Mouse (Mus musculus) hindbrain, embryonic 15.5 days (tissue): ENCODE measurements at regions not wholly inside any gene's neighbourhood (a gene's known extent, or its start where the extent isn't known, plus 50 kb on each side); places are given as distances from the start of the nearest gene placed in this dataset.
"Not testable (repeated sequence)": the region's sequence is repeated elsewhere in the genome, so short reads cannot be mapped to it uniquely, and the experiment has no call there.

Source experiments
- ATAC-seq: fragments of 200-750 bp; cut with Nextera tagmentation; 2 replicates; pipeline ENCODE4 v1.8.0; 2017; ENCODE audit warnings: low read depth, moderate number of reproducible peaks, moderate TSS enrichment; ENCODE audit not compliant: low FRiP score
- H3K27ac ChIP-seq: fragments of 300-500 bp; sonication (generic); replicated peaks from 2 replicates; pipeline ENCODE4 v1.5.1; 2015; ENCODE audit warnings: mild to moderate bottlenecking, inconsistent platforms
- H3K27me3 ChIP-seq: fragments of 300-500 bp; sonication (generic); 2 replicates; pipeline ENCODE4 v1.6.1; 2015; ENCODE audit warnings: control low read depth, inconsistent platforms
- H3K36me3 ChIP-seq: fragments of 300-500 bp; sonication (generic); 2 replicates; pipeline ENCODE4 v1.6.1; 2015; ENCODE audit warnings: control low read depth, inconsistent platforms
- H3K4me1 ChIP-seq: fragments of 300-500 bp; sonication (generic); replicated peaks from 2 replicates; pipeline ENCODE4 v1.6.1; 2015; ENCODE audit warnings: control low read depth, inconsistent platforms
- H3K4me2 ChIP-seq: fragments of 300-500 bp; sonication (generic); 2 replicates; pipeline ENCODE4 v1.6.1; 2015; ENCODE audit warnings: moderate library complexity, mild to moderate bottlenecking, inconsistent platforms
- H3K4me3 ChIP-seq: fragments of 300-500 bp; sonication (generic); 2 replicates; pipeline ENCODE4 v1.5.1; 2015; ENCODE audit warnings: mild to moderate bottlenecking, inconsistent platforms
- H3K9ac ChIP-seq: fragments of 300-500 bp; sonication (generic); 2 replicates; pipeline ENCODE4 v1.6.1; 2015; ENCODE audit warnings: inconsistent platforms
- H3K9me3 ChIP-seq: fragments of 300-500 bp; sonication (generic); 2 replicates; pipeline ENCODE4 v1.6.1; 2016; ENCODE audit warnings: control low read depth, inconsistent platforms
- WGBS: fragments of 180-500 bp; shearing (Covaris S2); methylation state at CpG from one replicate; pipeline ENCODE4 v1.1.7; 2015; 5-methylcytosine and 5-hydroxymethylcytosine counted together

- no peak for ATAC-seq
Measured at GRCm38 (mm10) chr13:97396899-97397640, 156.2 kb downstream of the Enc1 start.

GRCm38 (mm10) chr13:97396286-97396685, 155.4 kb downstream of the Enc1 start:
- H3K9ac ChIP-seq, H3K4me1 ChIP-seq, H3K27ac ChIP-seq, H3K9me3 ChIP-seq, H3K4me3 ChIP-seq, ATAC-seq, H3K27me3 ChIP-seq, H3K36me3 ChIP-seq, H3K4me2 ChIP-seq: not testable (repeated sequence)
- 79% methylated on average over 2 of the region's 2 CpGs for WGBS

More at GRCm38 (mm10) chr13:97396899-97397640, 156.2 kb downstream of the Enc1 start:
- Histone ChIP-seq H3K4me2 (no peak overlapping the region), H3K4me3 (no peak overlapping the region), H3K9me3 (no peaks in the 10 kb centered on the region), H3K4me1 (no peaks in the 10 kb centered on the region), H3K9ac (no peak overlapping the region), H3K27ac (no peak overlapping the region), H3K36me3 (no peaks in the 10 kb centered on the region), H3K27me3 (no peaks in the 10 kb centered on the region)
- WGBS = 83% methylated on average over 3 of the region's 3 CpGs

GRCm38 (mm10) chr13:97394756-97395454, 154.0 kb downstream of the Enc1 start:
- H3K36me3 ChIP-seq = no peaks in the 10 kb centered on the region
- H3K27ac ChIP-seq = no peak overlapping the region
- ATAC-seq = no peak

GRCm38 (mm10) chr13:97394071-97394470, 153.2 kb downstream of the Enc1 start:
- Histone ChIP-seq H3K36me3 (no peaks in the 10 kb centered on the region), H3K27me3 (no peaks in the 10 kb centered on the region), H3K9ac (no peak overlapping the region), H3K9me3 (no peaks in the 10 kb centered on the region), H3K4me2 (no peak overlapping the region), H3K4me1 (peaks cover 9% of the 10 kb centered on the region), H3K4me3 (no peak overlapping the region), H3K27ac (no peak overlapping the region)
- no peak for ATAC-seq
- 46% methylated on average over 4 of the region's 4 CpGs for WGBS

More at GRCm38 (mm10) chr13:97394756-97395454, 154.0 kb downstream of the Enc1 start:
- 85% methylated on average over 7 of the region's 7 CpGs for WGBS
- H3K4me2 ChIP-seq = no peak overlapping the region
- H3K9ac ChIP-seq = no peak overlapping the region
- peaks cover 9% of the 10 kb centered on the region for H3K4me1 ChIP-seq
- H3K27me3 ChIP-seq = no peaks in the 10 kb centered on the region
- H3K9me3 ChIP-seq = no peaks in the 10 kb centered on the region
- H3K4me3 ChIP-seq = no peak overlapping the region

GRCm38 (mm10) chr13:97393456-97393855, 152.6 kb downstream of the Enc1 start:
- Histone ChIP-seq H3K4me2 (no peak overlapping the region), H3K36me3 (no peaks in the 10 kb centered on the region), H3K4me3 (no peak overlapping the region), H3K9me3 (no peaks in the 10 kb centered on the region), H3K4me1 (peaks cover 9% of the 10 kb centered on the region), H3K9ac (no peak overlapping the region), H3K27me3 (no peaks in the 10 kb centered on the region), H3K27ac (no peak overlapping the region)
- WGBS = 96% methylated on average over 7 of the region's 7 CpGs
- no peak for ATAC-seq

- H3K9ac ChIP-seq = no peak overlapping the region
- H3K9me3 ChIP-seq = no peaks in the 10 kb centered on the region
- H3K4me1 ChIP-seq = peaks cover 9% of the 10 kb centered on the region
- WGBS = 10% methylated on average over 11 of the region's 11 CpGs
- peak overlapping the region; percentile 36 for H3K4me2 ChIP-seq
- no peak overlapping the region for H3K4me3 ChIP-seq
- H3K27ac ChIP-seq = 0 out of 2 replicates have a peak overlapping the region, but pooled peaks have one; percentile 42
- H3K27me3 ChIP-seq = no peaks in the 10 kb centered on the region
- peak; percentile 75; the same call in 1 of the 2 replicates for ATAC-seq
- no peaks in the 10 kb centered on the region for H3K36me3 ChIP-seq
Measured at GRCm38 (mm10) chr13:97390449-97390930, 149.6 kb downstream of the Enc1 start.

GRCm38 (mm10) chr13:97388851-97389479, 148.1 kb downstream of the Enc1 start:
- H3K4me3 ChIP-seq = no peak overlapping the region
- no peak overlapping the region for H3K27ac ChIP-seq
- H3K9ac ChIP-seq = no peak overlapping the region
- no peaks in the 10 kb centered on the region for H3K9me3 ChIP-seq
- no peak for ATAC-seq
- H3K4me1 ChIP-seq = peaks cover 13% of the 10 kb centered on the region
- 74% methylated on average over 11 of the region's 11 CpGs for whole genome bisulfite sequencing
- H3K4me2 ChIP-seq = no peak overlapping the region
- no peaks in the 10 kb centered on the region for H3K36me3 ChIP-seq
- H3K27me3 ChIP-seq = no peaks in the 10 kb centered on the region

GRCm38 (mm10) chr13:97386511-97386910, 145.6 kb downstream of the Enc1 start:
- 80% methylated on average over 3 of the region's 3 CpGs for WGBS
- no peaks in the 10 kb centered on the region for H3K36me3 ChIP-seq
- H3K9ac ChIP-seq = no peak overlapping the region
- no peak for ATAC-seq
- H3K9me3 ChIP-seq = no peaks in the 10 kb centered on the region
- no peak overlapping the region for H3K27ac ChIP-seq
- H3K27me3 ChIP-seq = no peaks in the 10 kb centered on the region
- H3K4me3 ChIP-seq = no peak overlapping the region
- no peak overlapping the region for H3K4me2 ChIP-seq
- peaks cover 13% of the 10 kb centered on the region for H3K4me1 ChIP-seq

- no peak overlapping the region for H3K27ac ChIP-seq
- H3K9me3 ChIP-seq = no peaks in the 10 kb centered on the region
- WGBS = 97% methylated on average over 8 of the region's 8 CpGs
- no peaks in the 10 kb centered on the region for H3K27me3 ChIP-seq
- H3K36me3 ChIP-seq = no peaks in the 10 kb centered on the region
- ATAC-seq = no peak
- no peak overlapping the region for H3K4me3 ChIP-seq
- no peak overlapping the region for H3K9ac ChIP-seq
- H3K4me2 ChIP-seq = no peak overlapping the region
- H3K4me1 ChIP-seq = peaks cover 7% of the 10 kb centered on the region
Measured at GRCm38 (mm10) chr13:97385531-97385930, 144.6 kb downstream of the Enc1 start.

GRCm38 (mm10) chr13:97384091-97384777, 143.3 kb downstream of the Enc1 start:
- Histone ChIP-seq H3K27ac (no peak overlapping the region), H3K36me3 (no peaks in the 10 kb centered on the region), H3K27me3 (no peaks in the 10 kb centered on the region), H3K9ac (no peak overlapping the region), H3K4me2 (no peak overlapping the region), H3K9me3 (no peaks in the 10 kb centered on the region), H3K4me3 (no peak overlapping the region), H3K4me1 (peaks cover 4% of the 10 kb centered on the region; the same call in 1 of the 2 replicates)
- 62% methylated on average over 16 of the region's 16 CpGs for WGBS
- peak; percentile 38; the same call in 1 of the 2 replicates for ATAC-seq

- Histone ChIP-seq H3K9ac (no peak overlapping the region), H3K9me3 (no peaks in the 10 kb centered on the region), H3K4me3 (no peak overlapping the region), H3K27me3 (no peaks in the 10 kb centered on the region), H3K4me1 (peaks cover 4% of the 10 kb centered on the region; the same call in 1 of the 2 replicates), H3K4me2 (no peak overlapping the region), H3K36me3 (no peaks in the 10 kb centered on the region), H3K27ac (no peak overlapping the region)
- no peak for ATAC-seq
- WGBS = 55% methylated on average over 4 of the region's 4 CpGs
Measured at GRCm38 (mm10) chr13:97383351-97383750, 142.4 kb downstream of the Enc1 start.
